Mouse (Mus musculus) liver, embryonic 14 days (tissue): ENCODE results near the gene Ss18l2. TPM values are rescaled to one million over a fixed set of nuclear protein-coding genes. Genes with fewer than 3 reads are reported as not detected.

ENCODE experiments used
- polyA plus RNA-seq: library from polyadenylated mRNA; depleted of rRNA; stranded (reverse); fragments of >200 nt; gene quantifications from 2 replicates; pipeline ENCODE4 v1.2.3, GENCODE M21; 2012; rRNA removed

Ss18l2 gene
- polyA plus RNA-seq: 24.9 and 27.6 TPM in 2 replicates

DNA sequence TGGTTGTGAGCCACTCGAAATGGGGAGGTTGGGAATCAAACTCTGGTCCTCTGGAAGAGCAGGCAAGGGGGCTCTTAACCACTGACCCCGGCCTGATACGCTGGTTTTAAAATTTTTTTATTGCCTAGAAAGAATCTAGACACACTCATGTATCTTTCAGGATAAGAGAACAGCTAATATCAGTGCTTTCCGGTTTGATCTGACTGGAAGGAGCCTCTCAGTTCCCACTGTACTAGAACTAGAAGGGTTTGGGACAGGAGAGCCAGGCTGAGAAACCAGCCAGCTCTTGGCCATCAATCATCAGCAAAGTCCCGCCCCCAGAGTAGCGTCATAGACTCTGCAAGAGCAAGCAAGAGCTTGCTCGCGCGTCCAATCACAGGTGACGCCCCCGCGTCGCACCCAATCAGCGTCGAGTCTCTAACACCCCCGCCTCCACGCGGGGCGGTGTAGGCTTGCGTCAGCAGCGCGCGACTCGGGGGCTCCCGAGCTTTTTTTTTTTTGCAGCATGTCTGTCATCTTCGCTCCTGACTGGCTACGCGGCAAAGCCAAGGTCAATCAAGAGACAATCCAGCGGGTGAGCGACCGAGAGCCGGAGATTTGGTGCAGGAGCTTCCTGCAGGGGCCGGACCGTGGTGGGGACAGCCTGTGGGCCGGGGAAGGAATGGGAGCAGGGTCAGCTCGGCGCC lies at the start of gene Ss18l2:
Ss18l2 (plus strand) TSS at position 432 of the 686 bp plus-strand sequence.

DNA sequence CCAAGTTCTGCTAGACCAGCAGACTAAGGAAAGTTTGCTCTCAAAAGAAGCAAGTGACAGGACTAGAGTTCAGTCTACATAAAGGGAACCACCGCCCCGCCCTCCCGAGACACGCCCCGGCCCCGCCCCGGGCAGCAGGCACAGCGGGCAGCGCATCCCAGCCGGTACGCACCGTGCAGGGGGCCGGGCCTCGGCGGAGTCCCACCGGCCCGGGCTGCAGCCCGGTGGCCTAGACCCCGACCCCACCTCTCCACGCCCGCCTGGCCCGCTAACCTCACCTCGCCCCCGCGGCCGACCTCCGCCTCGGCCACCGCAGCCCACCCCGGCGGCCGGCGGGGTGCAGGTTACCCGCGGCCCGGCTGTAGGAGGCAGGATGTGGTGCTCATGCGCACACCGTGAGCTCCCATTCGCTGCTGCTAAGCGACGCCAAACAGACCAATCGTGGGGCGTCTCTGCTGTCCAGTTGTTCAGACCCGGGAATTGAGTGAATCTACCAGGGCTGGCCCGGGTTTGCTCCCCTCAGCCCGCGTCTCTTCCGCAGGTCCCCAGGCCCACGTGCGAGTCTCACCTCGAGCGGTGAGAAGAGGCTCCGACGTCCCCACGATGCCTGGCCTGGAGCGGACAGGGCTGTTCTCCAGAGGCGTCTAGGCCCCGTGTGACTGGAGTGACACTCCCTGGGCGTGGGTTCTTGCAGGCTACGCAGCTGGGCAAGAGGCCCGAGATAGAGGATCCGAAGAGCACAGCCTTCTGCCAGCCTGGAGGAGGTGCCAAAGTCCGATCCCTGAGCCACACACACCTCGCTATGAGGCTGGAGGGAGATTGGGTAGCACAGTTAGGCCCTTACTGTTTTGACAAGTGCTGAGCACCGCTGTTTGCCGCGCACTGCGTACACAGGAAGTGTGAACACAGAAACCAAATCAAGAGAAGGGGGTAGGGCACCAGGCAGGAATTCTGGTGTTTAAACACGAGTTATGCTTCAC lies 5.2 kb upstream of the Ss18l2 start, which contains the start of gene Sec22c:
Sec22c (minus strand) TSS at position 845 of the 980 bp plus-strand sequence.

GRCm38 (mm10) chr9:121718792-121719318 lies 8.7 kb downstream of the Ss18l2 start, which contains the start of gene Nktr:
Gene Nktr, plus strand, starts transcription at chr9:121719169.

GRCm38 (mm10) chr9:121759091-121760081 lies 49.3 kb downstream of the Ss18l2 start, which contains the start of gene Zfp651:
Gene Zfp651, plus strand, starts transcription at chr9:121759330.

Other genes with a start within 250 kb of the Ss18l2 start
- gene Cck, start 214.6 kb upstream of the Ss18l2 start, polyA plus RNA-seq: 0.16 and 0.17 TPM in 2 replicates
- gene Lyzl4, start 68.2 kb upstream of the Ss18l2 start, polyA plus RNA-seq: 0.05 TPM in 1 of 2 replicates, not detected in the other
- 0.17 and 0.18 TPM in 2 replicates for gene Vipr1, start 67.6 kb upstream of the Ss18l2 start, polyA plus RNA-seq
- gene Sec22c, start 4.8 kb upstream of the Ss18l2 start, polyA plus RNA-seq: 1.5 and 2.2 TPM in 2 replicates
- 37.1 and 44.9 TPM in 2 replicates for gene Nktr, start 8.8 kb downstream of the Ss18l2 start, polyA plus RNA-seq
- gene Zfp651, start 49.0 kb downstream of the Ss18l2 start, polyA plus RNA-seq: 1.9 TPM in 2 replicates
- 0.19 TPM in 1 of 2 replicates, not detected in the other for gene Klhl40, start 67.3 kb downstream of the Ss18l2 start, polyA plus RNA-seq
- gene Hhatl, start 82.2 kb downstream of the Ss18l2 start, polyA plus RNA-seq: 0.01 and 0.07 TPM in 2 replicates
- gene Ccdc13, start 129.1 kb downstream of the Ss18l2 start, polyA plus RNA-seq: not detected in 2 replicates
- gene Higd1a, start 148.0 kb downstream of the Ss18l2 start, polyA plus RNA-seq: 24.5 and 25.4 TPM in 2 replicates
- 0.15 and 0.26 TPM in 2 replicates for gene Ackr2, start 188.0 kb downstream of the Ss18l2 start, polyA plus RNA-seq
- gene Cyp8b1, start 206.0 kb downstream of the Ss18l2 start, polyA plus RNA-seq: 0.49 and 0.73 TPM in 2 replicates
- gene Fam198a, start 240.7 kb downstream of the Ss18l2 start, polyA plus RNA-seq: 0.10 and 0.12 TPM in 2 replicates